Mouse (Mus musculus): ENCODE results near the gene Camsap3.

- TF ChIP-seq CTCF (IDR thresholded peaks at IDR 0.05; ENCODE audit: low read depth, low read length): no peak
- no peak for TF ChIP-seq EP300 (IDR thresholded peaks at IDR 0.05; ENCODE audit: insufficient read depth, low read depth, low read length)
- TF ChIP-seq POLR2A (IDR thresholded peaks at IDR 0.05; ENCODE audit: insufficient read depth, low read length): no peak
Observed at GRCm38 (mm10) chr8:3607822-3608221, 20.7 kb downstream of the Camsap3 start.
